Mouse (Mus musculus): ENCODE measurements at regions not wholly inside any gene's neighbourhood (a gene's known extent, or its start where the extent isn't known, plus 50 kb on each side); places are given as distances from the start of the nearest gene placed in this dataset.

GRCm38 (mm10) chr12:51060931-51061330, 286.9 kb upstream of the G2e3 start:
- TF ChIP-seq CTCF (conservative IDR thresholded peaks at IDR 0.05; ENCODE audit: insufficient read depth, insufficient read length, low read depth, low read length) (no peak), POLR2A (IDR thresholded peaks at IDR 0.05; ENCODE audit: low read depth, low read length) (no peak)

Measured in kidney, adult 2 months (tissue).